Mouse (Mus musculus) CH12.LX (cell line): ENCODE measurements around the gene Col25a1. TPM values are rescaled to one million over a fixed set of nuclear protein-coding genes. Genes with fewer than 3 reads are reported as not detected.

Source experiments
- DNase-seq: peaks from one replicate; pipeline ENCODE4 v3.0.0-alpha.2; 2013; ENCODE audit errors: extremely low read depth
- H3K27ac ChIP-seq: 2 replicates; pipeline ENCODE4 v1.5.1; 2012; ENCODE audit warnings: low read depth, mild to moderate bottlenecking, control low read depth, moderate library complexity; ENCODE audit not compliant: insufficient read depth
- H3K27me3 ChIP-seq: replicated peaks from 2 replicates; pipeline ENCODE3; 2012; ENCODE audit warnings: inconsistent platforms
- H3K36me3 ChIP-seq, 2 experiments: replicated peaks in 1 of 2; 2 replicates each; pipeline versions ENCODE3 to v1.6.1; 2012; ENCODE audit warnings: inconsistent platforms in 1 of 2, low read length in 1 of 2, mild to moderate bottlenecking in 1 of 2, mixed read lengths in 1 of 2, moderate library complexity in 1 of 2; ENCODE audit not compliant: control insufficient read depth in 1 of 2, insufficient read depth in 1 of 2
- H3K4me1 ChIP-seq, 2 experiments: 2 replicates each; pipeline ENCODE4 v1.6.1; 2012; ENCODE audit warnings: inconsistent platforms in 1 of 2, moderate library complexity in 1 of 2; ENCODE audit not compliant: insufficient read depth in 2 of 2, control insufficient read depth in 1 of 2
- H3K4me2 ChIP-seq: 2 replicates; pipeline ENCODE4 v1.6.1; 2012; ENCODE audit warnings: low read depth, mild to moderate bottlenecking, control low read depth; ENCODE audit not compliant: poor library complexity, insufficient read depth, severe bottlenecking
- H3K4me3 ChIP-seq, 3 experiments: fragments of 150-350 bp in 1 of 3; sonication (generic) in 1 of 3; replicated peaks in 1 of 3; 2 replicates each; pipeline versions ENCODE3 to v1.5.1; 2011 to 2012; ENCODE audit warnings: low read depth in 2 of 3, low read length in 2 of 3, mild to moderate bottlenecking in 2 of 3, moderate library complexity in 2 of 3, control low read depth in 1 of 3, improper control_type of control experiment in 1 of 3, inconsistent platforms in 1 of 3, mixed read lengths in 1 of 3; ENCODE audit not compliant: poor library complexity in 1 of 3
- H3K79me2 ChIP-seq: replicated peaks from 2 replicates; pipeline ENCODE4 v1.6.1; 2012; ENCODE audit warnings: mild to moderate bottlenecking, moderate library complexity; ENCODE audit not compliant: control insufficient read depth, poor library complexity, insufficient read depth, severe bottlenecking; ENCODE audit errors: extremely low read depth
- H3K9ac ChIP-seq: 2 replicates; pipeline ENCODE4 v1.6.1; 2012; ENCODE audit warnings: low read depth, mild to moderate bottlenecking, control low read depth, moderate library complexity; ENCODE audit not compliant: insufficient read depth
- H3K9me3 ChIP-seq: replicated peaks from 2 replicates; pipeline ENCODE3; 2012; ENCODE audit warnings: low read length, inconsistent platforms, mixed read lengths
- CHD1 ChIP-seq: IDR thresholded peaks from 2 replicates; pipeline ENCODE4 v1.6.1; 2012; ENCODE audit warnings: low read depth, low read length, improper control_type of control experiment, inconsistent platforms
- CTCF ChIP-seq, 2 experiments: IDR thresholded peaks in 1 of 2; conservative IDR thresholded peaks in 1 of 2; 2 replicates each; pipeline ENCODE4 v1.5.1; 2011 to 2012; ENCODE audit warnings: low read depth in 2 of 2, low read length in 2 of 2, improper control_type of control experiment in 1 of 2, inconsistent platforms in 1 of 2, mild to moderate bottlenecking in 1 of 2, moderate library complexity in 1 of 2
- E2F4 ChIP-seq: IDR thresholded peaks from 2 replicates; pipeline ENCODE4 v1.6.1; 2011; ENCODE audit warnings: low read depth, low read length, improper control_type of control experiment; ENCODE audit not compliant: insufficient replicate concordance
- ETS1 ChIP-seq: conservative IDR thresholded peaks from 2 replicates; pipeline ENCODE4 v1.6.1; 2012; ENCODE audit warnings: low read depth, mild to moderate bottlenecking, inconsistent platforms, low read length, improper control_type of control experiment, moderate library complexity
- GABPA ChIP-seq: IDR thresholded peaks from 2 replicates; pipeline ENCODE4 v1.6.1; 2012; ENCODE audit warnings: low read depth, low read length, improper control_type of control experiment, inconsistent platforms; ENCODE audit not compliant: insufficient replicate concordance
- JUN ChIP-seq: IDR thresholded peaks from 2 replicates; pipeline ENCODE4 v1.6.1; 2011; ENCODE audit warnings: low read depth, mild to moderate bottlenecking, low read length, improper control_type of control experiment, moderate library complexity; ENCODE audit not compliant: insufficient read depth
- KAT2A ChIP-seq: IDR thresholded peaks from 2 replicates; pipeline ENCODE4 v1.6.1; 2012; ENCODE audit warnings: low read length, improper control_type of control experiment, inconsistent platforms; ENCODE audit not compliant: insufficient replicate concordance
- MAFK ChIP-seq: IDR thresholded peaks from 2 replicates; pipeline ENCODE4 v1.6.1; 2011; ENCODE audit warnings: low read length, improper control_type of control experiment; ENCODE audit not compliant: insufficient replicate concordance
- MAZ ChIP-seq: IDR thresholded peaks from 2 replicates; pipeline ENCODE4 v1.6.1; 2012; ENCODE audit warnings: low read depth, mild to moderate bottlenecking, inconsistent platforms, low read length, improper control_type of control experiment, moderate library complexity
- MEF2A ChIP-seq: IDR thresholded peaks from 2 replicates; pipeline ENCODE4 v1.6.1; 2014; ENCODE audit warnings: low read depth, mild to moderate bottlenecking, inconsistent platforms, low read length, improper control_type of control experiment, borderline replicate concordance
- MXI1 ChIP-seq: IDR thresholded peaks from 2 replicates; pipeline ENCODE4 v1.6.1; 2011; ENCODE audit warnings: mild to moderate bottlenecking, low read depth, low read length, improper control_type of control experiment
- NELFE ChIP-seq: IDR thresholded peaks from 2 replicates; pipeline ENCODE4 v1.6.1; 2011; ENCODE audit warnings: low read depth, low read length, improper control_type of control experiment
- RAD21 ChIP-seq: IDR thresholded peaks from 2 replicates; pipeline ENCODE4 v1.6.1; 2011; ENCODE audit warnings: low read depth, mild to moderate bottlenecking, low read length, improper control_type of control experiment, moderate library complexity
- RCOR1 ChIP-seq: conservative IDR thresholded peaks from 2 replicates; pipeline ENCODE4 v1.6.1; 2012; ENCODE audit warnings: low read depth, mild to moderate bottlenecking, inconsistent platforms, low read length, improper control_type of control experiment
- SMC3 ChIP-seq: IDR thresholded peaks from 2 replicates; pipeline ENCODE4 v1.6.1; 2011; ENCODE audit warnings: low read depth, low read length, improper control_type of control experiment
- UBTF ChIP-seq: IDR thresholded peaks from 2 replicates; pipeline ENCODE4 v1.6.1; 2012; ENCODE audit warnings: low read depth, mild to moderate bottlenecking, inconsistent platforms, low read length, improper control_type of control experiment, moderate library complexity
- USF2 ChIP-seq: conservative IDR thresholded peaks from 2 replicates; pipeline ENCODE4 v1.6.1; 2011; ENCODE audit warnings: low read depth, low read length, improper control_type of control experiment
- ZC3H11A ChIP-seq: IDR thresholded peaks from 2 replicates; pipeline ENCODE4 v1.6.1; 2012; ENCODE audit warnings: low read depth, mild to moderate bottlenecking, inconsistent platforms, low read length, improper control_type of control experiment
- ZKSCAN1 ChIP-seq: IDR thresholded peaks from 2 replicates; pipeline ENCODE4 v1.6.1; 2012; ENCODE audit warnings: low read depth, inconsistent platforms, low read length, improper control_type of control experiment, borderline replicate concordance
- dilution Hi-C: fragments of 300-500 bp; cut with MboI; formaldehyde crosslinking; loops from 2 replicates; pipeline ENCODE4 v1.14.3; 2020; ENCODE audit warnings: low sequenced_read_pairs; ENCODE audit not compliant: extremely low pct_unique_long_range_greater_than_20kb, extremely low pct_ligation_motif_present
- in situ Hi-C: fragments of 300-500 bp; cut with MboI; formaldehyde crosslinking; loops from 3 replicates; pipeline ENCODE4 v1.14.3; 2019; ENCODE audit warnings: low sequenced_read_pairs, low pct_ligation_motif_present, low pct_unique_long_range_greater_than_20kb, mixed read lengths
- polyA plus RNA-seq: library from polyadenylated mRNA; unstranded; fragments of >175 nt; gene quantifications from 2 replicates; pipeline ENCODE4 v1.2.1, GENCODE M21; 2012; ENCODE audit warnings: low read depth; ENCODE audit not compliant: insufficient read length
- total RNA-seq, 2 experiments: library from RNA; depleted of rRNA; stranded (reverse); fragments of 300-350 nt in 1 of 2; fragments of >200 nt in 1 of 2; gene quantifications; 2 replicates each; pipeline ENCODE4 v1.2.3; 2012 to 2014

The Col25a1 gene
- total and polyA plus RNA-seq, 3 experiments, result not detected

DNA sequence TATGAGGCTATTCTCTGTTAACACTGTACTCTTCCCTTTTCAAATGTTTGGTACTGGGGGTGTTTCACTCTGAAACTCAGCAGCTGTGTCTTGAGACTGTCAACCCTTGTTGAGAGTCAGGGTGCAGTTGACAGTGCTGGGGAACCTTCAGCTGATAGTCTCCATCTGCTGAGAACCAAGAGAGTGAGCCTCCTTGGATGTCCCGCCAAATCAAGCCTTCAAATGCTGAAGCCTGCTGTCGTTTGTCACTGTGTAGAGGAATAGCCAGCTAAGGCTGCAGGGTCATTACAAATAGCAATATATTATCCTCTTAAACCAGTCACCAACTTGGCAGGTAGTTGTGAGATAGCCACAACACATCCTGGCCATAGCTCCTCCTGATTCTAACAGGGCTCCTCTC, 129.0 kb downstream of the Col25a1 start:
- H3K79me2 ChIP-seq, result no peaks in the 10 kb centered on the region
- no peaks in the 10 kb centered on the region for H3K4me1 ChIP-seq
- H3K27ac ChIP-seq, result no peak overlapping the region
- no peak overlapping the region for H3K9ac ChIP-seq
- no peak overlapping the region for H3K4me2 ChIP-seq
- in situ Hi-C loops (no loop called here), dilution Hi-C loops (no loop called here)
- H3K27me3 ChIP-seq, result no peaks in the 10 kb centered on the region
- H3K36me3 ChIP-seq, result no peaks in the 10 kb centered on the region
- no peak overlapping the region for H3K4me3 ChIP-seq
- no peak for DNase-seq
- TF ChIP-seq MEF2A (no peak), JUN (no peak), ZC3H11A (no peak), SMC3 (no peak), ETS1 (no peak), KAT2A (no peak)
- peaks cover 2% of the 10 kb centered on the region for H3K9me3 ChIP-seq

- Histone ChIP-seq H3K79me2 (no peaks in the 10 kb centered on the region), H3K27ac (no peak overlapping the region), H3K9ac (no peak overlapping the region), H3K9me3 (no peaks in the 10 kb centered on the region), H3K4me1 (no peaks in the 10 kb centered on the region), H3K27me3 (no peaks in the 10 kb centered on the region), H3K4me3 (no peak overlapping the region), H3K36me3 (no peaks in the 10 kb centered on the region), H3K4me2 (no peak overlapping the region)
- no peak for DNase-seq
- dilution Hi-C loops (no loop called here), in situ Hi-C loops (no loop called here)
- TF ChIP-seq MAZ, result no peak
- TF ChIP-seq E2F4, result no peak
- TF ChIP-seq RAD21, result no peak
- TF ChIP-seq CTCF (conservative IDR thresholded peaks at IDR 0.05 in 1 of 2, IDR thresholded peaks at IDR 0.05 in 1 of 2; ENCODE audit: low read depth in 2 of 2, low read length in 2 of 2), result no peak
- TF ChIP-seq CHD1, result no peak
- TF ChIP-seq USF2, result no peak
- TF ChIP-seq UBTF, result no peak
- TF ChIP-seq ZKSCAN1, result no peak
- no peak for TF ChIP-seq NELFE
- no peak for TF ChIP-seq GABPA
- no peak for TF ChIP-seq MAFK
- TF ChIP-seq RCOR1, result no peak
- TF ChIP-seq KAT2A, result no peak
- no peak for TF ChIP-seq MXI1
Observed at GRCm38 (mm10) chr3:130265104-130265503, 133.8 kb downstream of the Col25a1 start.
